Mouse (Mus musculus) C2C12 (cell line): ENCODE data around the gene Ankrd31. TPM values are rescaled to one million over a fixed set of nuclear protein-coding genes. Genes with fewer than 3 reads are reported as not detected.

Experiments used
- H3K27me3 ChIP-seq: one replicate; pipeline ENCODE4 v1.6.1; 2011; ENCODE audit not compliant: control insufficient read depth, insufficient read depth, insufficient read length
- H3K36me3 ChIP-seq: one replicate; pipeline ENCODE4 v1.6.1; 2011; ENCODE audit not compliant: control insufficient read depth, insufficient read depth
- H3K4me3 ChIP-seq: one replicate; pipeline ENCODE4 v1.5.1; 2011; ENCODE audit warnings: mild to moderate bottlenecking, control low read depth; ENCODE audit not compliant: poor library complexity, insufficient read depth, severe bottlenecking
- H3K79me2 ChIP-seq: one replicate; pipeline ENCODE4 v1.6.1; 2011; ENCODE audit not compliant: control insufficient read depth, insufficient read depth
- H3K79me3 ChIP-seq: one replicate; pipeline ENCODE4 v1.6.1; 2011; ENCODE audit warnings: low read depth, control low read depth
- H3ac ChIP-seq: one replicate; pipeline ENCODE3; 2011; ENCODE audit warnings: low read depth; ENCODE audit not compliant: control insufficient read depth, insufficient read length
- CEBPB ChIP-seq: IDR thresholded peaks from one replicate; pipeline ENCODE4 v1.6.1; 2011; ENCODE audit warnings: low read depth, mild to moderate bottlenecking, control low read depth, moderate library complexity
- CTCF ChIP-seq: IDR thresholded peaks from one replicate; pipeline ENCODE4 v1.5.1; 2011; ENCODE audit not compliant: control insufficient read depth, insufficient read depth, insufficient read length
- FOSL1 ChIP-seq: IDR thresholded peaks from one replicate; pipeline ENCODE4 v1.8.0; 2011; ENCODE audit warnings: mild to moderate bottlenecking, low read length; ENCODE audit not compliant: poor library complexity, insufficient read depth, severe bottlenecking
- MAX ChIP-seq: IDR thresholded peaks from one replicate; pipeline ENCODE4 v1.6.1; 2011; ENCODE audit warnings: mild to moderate bottlenecking, control low read depth
- MYOD1 ChIP-seq: IDR thresholded peaks from one replicate; pipeline ENCODE4 v1.6.1; 2011; ENCODE audit warnings: low read depth; ENCODE audit not compliant: control insufficient read depth, insufficient read length
- MYOG ChIP-seq: IDR thresholded peaks from one replicate; pipeline ENCODE4 v1.6.1; 2011; ENCODE audit not compliant: control insufficient read depth, insufficient read length; ENCODE audit errors: extremely low read depth
- USF1 ChIP-seq: IDR thresholded peaks from one replicate; pipeline ENCODE4 v1.6.1; 2011; ENCODE audit warnings: low read depth, mild to moderate bottlenecking, control low read depth, moderate library complexity
- long read RNA-seq, 2 experiments: library from polyadenylated mRNA; unstranded; transcript quantifications; one replicate each; pipeline ENCODE4 v2.0.0; 2019 to 2020
- polyA plus RNA-seq: library from polyadenylated mRNA; unstranded; fragments of >200 nt; fragmentation: generic; extraction: Trizol; gene quantifications from one replicate; pipeline ENCODE4 v1.2.1, GENCODE M21; 2012; ENCODE audit warnings: missing spikeins

Ankrd31 gene
- polyA plus RNA-seq: not detected
- long read RNA-seq, experiment 1: 0 reads
- long read RNA-seq, experiment 2: 0 reads

- Histone ChIP-seq H3K4me3 (no peak within 1 kb of the TSS), H3ac (no peak within 1 kb of the TSS), H3K36me3 (no peaks in the 10 kb centered on the region), H3K27me3 (no peaks in the 10 kb centered on the region), H3K79me3 (no peaks in the 10 kb centered on the region), H3K79me2 (no peaks in the 10 kb centered on the region)
- TF ChIP-seq CEBPB (no peak), MYOD1 (no peak), MAX (no peak), USF1 (no peak), CTCF (no peak), MYOG (no peak), FOSL1 (no peak)
Measured at GRCm38 (mm10) chr13:96748109-96748845, at the start of gene Ankrd31. TSS of gene Ankrd31 (plus strand) at chr13:96748272.

GRCm38 (mm10) chr13:96702567-96703278 lies 45.3 kb upstream of the Ankrd31 start:
- no peaks in the 10 kb centered on the region for H3K79me3 ChIP-seq
- no peaks in the 10 kb centered on the region for H3K27me3 ChIP-seq
- TF ChIP-seq CEBPB: no peak
- H3ac ChIP-seq: no peak overlapping the region
- no peak overlapping the region for H3K4me3 ChIP-seq
- H3K36me3 ChIP-seq: no peaks in the 10 kb centered on the region
- H3K79me2 ChIP-seq: no peaks in the 10 kb centered on the region

GRCm38 (mm10) chr13:96709269-96710233 lies 38.5 kb upstream of the Ankrd31 start:
- Histone ChIP-seq H3K4me3 (no peak overlapping the region), H3K36me3 (no peaks in the 10 kb centered on the region), H3ac (no peak overlapping the region), H3K79me2 (no peaks in the 10 kb centered on the region), H3K79me3 (no peaks in the 10 kb centered on the region), H3K27me3 (no peaks in the 10 kb centered on the region)
- no peak for TF ChIP-seq FOSL1

- H3ac ChIP-seq: no peak overlapping the region
- no peak overlapping the region for H3K4me3 ChIP-seq
- no peaks in the 10 kb centered on the region for H3K27me3 ChIP-seq
- no peak for TF ChIP-seq USF1
- no peak for TF ChIP-seq CEBPB
- no peak for TF ChIP-seq FOSL1
- no peak for TF ChIP-seq MAX
- no peak for TF ChIP-seq MYOG
- no peak for TF ChIP-seq MYOD1
- no peak for TF ChIP-seq CTCF
- no peaks in the 10 kb centered on the region for H3K79me2 ChIP-seq
- H3K79me3 ChIP-seq: no peaks in the 10 kb centered on the region
- no peaks in the 10 kb centered on the region for H3K36me3 ChIP-seq
Measured at GRCm38 (mm10) chr13:96716311-96716710, 31.8 kb upstream of the Ankrd31 start.

GRCm38 (mm10) chr13:96717821-96718220 lies 30.3 kb upstream of the Ankrd31 start:
- Histone ChIP-seq H3K27me3 (no peaks in the 10 kb centered on the region), H3K4me3 (no peak overlapping the region), H3ac (no peak overlapping the region), H3K36me3 (no peaks in the 10 kb centered on the region), H3K79me2 (no peaks in the 10 kb centered on the region), H3K79me3 (no peaks in the 10 kb centered on the region)
- TF ChIP-seq MYOD1 (no peak), MYOG (no peak), CEBPB (no peak), USF1 (no peak), FOSL1 (no peak), CTCF (no peak), MAX (no peak)
